Mouse (Mus musculus) urinary bladder, adult 18-20 months (tissue): ENCODE data around the gene Isca2.

Source experiments
- DNase-seq, 2 experiments: peaks; one replicate each; pipeline ENCODE4 v3.0.0; 2022; ENCODE audit warnings: low spot score in 2 of 2, mixed read lengths in 2 of 2

Isca2 gene

DNA sequence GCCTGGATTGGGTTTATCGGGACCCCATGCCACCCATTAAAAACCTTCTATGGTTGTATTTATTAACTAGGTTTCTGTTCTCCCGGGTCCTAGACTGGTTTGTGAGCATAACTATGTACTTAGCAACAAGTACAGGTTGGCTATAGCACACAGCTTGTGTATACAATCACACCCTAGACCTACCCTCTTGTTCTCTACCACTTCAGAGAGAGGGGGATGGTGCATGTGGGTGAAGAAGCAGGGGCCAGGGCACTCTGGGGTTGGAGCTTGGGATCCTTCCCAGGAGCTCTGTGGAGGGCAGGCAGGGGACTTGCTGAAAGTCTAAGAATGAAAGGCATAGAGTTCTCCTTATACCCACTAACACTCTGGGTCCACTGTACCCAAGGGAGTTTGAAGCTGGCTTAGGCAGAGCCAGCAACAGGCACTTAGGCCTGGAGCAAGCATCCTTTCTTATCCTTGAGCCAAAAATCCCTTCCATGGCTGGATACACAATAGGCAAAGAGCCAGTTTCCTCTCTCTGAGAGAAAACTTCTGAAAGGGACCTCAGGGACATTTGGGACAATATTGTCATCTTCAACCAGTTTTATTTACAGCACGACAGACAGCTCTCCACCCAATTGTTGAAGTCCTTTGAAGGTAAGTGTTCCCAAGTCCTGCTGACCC, 41.7 kb downstream of the Isca2 start:
- DNase-seq = no peak

DNA sequence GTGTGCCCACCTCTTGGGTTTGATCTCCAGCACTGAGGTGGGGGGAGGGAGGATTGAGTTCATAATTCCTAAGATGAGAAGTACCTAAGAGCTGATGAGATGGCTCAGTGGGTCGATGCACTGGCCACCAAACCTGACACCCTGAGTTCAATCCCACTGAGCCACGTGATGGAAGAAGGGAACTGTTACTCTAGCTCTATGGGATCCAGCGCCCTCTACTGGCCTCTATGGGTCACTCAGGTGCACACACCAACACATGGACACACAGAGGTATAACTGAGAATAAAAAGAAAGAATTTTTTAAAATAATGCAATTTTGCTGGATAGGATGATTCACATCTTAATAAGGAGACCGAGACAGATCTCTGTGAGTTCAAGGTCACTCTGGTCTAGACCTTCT, 45.4 kb downstream of the Isca2 start:
- no peak for DNase-seq

DNA sequence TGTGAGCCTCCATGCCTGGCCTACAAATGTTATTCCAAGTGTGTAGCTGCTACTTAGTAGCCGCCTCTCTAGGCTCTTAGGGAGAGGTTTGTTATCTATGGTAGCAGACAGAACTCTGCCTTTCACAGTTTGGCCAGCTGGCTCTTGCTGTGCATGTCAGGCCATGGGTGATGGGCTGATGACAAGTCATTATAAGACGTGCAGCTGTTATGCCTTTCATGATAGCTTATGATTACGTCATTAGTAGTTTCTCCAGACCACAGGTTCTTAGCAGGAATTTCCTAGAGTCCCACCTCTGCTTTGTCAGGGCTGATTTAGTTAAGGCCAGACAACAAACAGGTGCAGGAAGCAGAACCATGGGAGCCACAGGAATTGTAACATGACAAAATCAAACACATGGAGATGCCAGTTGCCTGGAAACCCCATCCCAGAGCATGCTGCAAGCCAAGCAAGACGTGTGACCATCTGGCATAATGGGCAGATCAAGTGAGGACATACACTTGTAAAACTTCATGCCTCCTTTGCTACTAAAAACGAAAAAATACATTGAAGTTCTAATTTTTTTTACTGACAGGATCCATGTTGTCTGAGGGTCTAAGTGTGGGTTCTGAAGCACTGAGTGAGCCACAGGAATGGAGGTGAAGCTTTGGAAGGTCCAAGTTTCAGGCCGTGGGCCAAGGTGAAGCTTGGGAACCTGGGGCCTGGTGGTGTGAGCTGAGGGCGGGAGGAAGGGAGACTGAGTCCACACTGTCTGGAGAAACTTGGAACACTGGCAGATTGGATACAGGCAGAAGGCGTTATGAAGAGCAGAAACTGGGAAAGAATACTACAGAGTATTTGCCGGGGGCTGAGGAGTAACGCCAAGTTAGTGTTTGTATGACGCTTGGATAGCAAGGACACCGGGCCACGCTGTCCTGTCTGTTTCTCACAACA, 46.5 kb downstream of the Isca2 start:
- DNase-seq = no peak

DNA sequence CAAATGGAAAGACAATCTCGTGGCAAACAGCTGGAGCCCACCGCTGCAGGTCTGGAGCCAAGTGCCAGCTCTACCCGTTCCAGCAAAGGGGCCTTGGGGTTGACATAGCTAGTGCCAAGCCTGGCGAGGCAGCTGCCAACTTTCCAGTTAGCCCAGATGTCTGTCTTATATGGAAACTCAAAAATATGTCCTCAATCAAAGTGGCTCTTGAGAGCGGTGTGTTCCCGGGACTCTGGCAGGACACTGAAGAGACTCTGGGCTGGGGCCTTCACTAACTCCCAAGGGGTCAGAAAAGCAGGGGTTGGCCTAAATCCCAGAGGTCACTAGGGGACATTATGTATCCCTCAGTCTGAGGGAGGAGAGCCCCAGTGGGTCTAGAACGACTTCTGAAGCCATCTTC, 50.5 kb downstream of the Isca2 start:
- DNase-seq = no peak

- DNase-seq = no peak
Observed at GRCm38 (mm10) chr12:84824203-84824602, 51.2 kb downstream of the Isca2 start.
